Mouse (Mus musculus) c-Kit-positive CD71-positive TER-119-positive erythroid progenitor cells, embryonic 14.5 days (primary cell): ENCODE results near the gene Dnajb14.
A peak's percentile ranks its signal among the peaks of the same experiment; 100 is the strongest.
"Not testable (repeated sequence)": the region's sequence is repeated elsewhere in the genome, so short reads cannot be mapped to it uniquely, and the experiment has no call there.

Source experiments
- DNase-seq: peaks from one replicate; pipeline ENCODE4 v3.0.0-alpha.2; 2013; ENCODE audit warnings: low spot score

Dnajb14 gene

DNA sequence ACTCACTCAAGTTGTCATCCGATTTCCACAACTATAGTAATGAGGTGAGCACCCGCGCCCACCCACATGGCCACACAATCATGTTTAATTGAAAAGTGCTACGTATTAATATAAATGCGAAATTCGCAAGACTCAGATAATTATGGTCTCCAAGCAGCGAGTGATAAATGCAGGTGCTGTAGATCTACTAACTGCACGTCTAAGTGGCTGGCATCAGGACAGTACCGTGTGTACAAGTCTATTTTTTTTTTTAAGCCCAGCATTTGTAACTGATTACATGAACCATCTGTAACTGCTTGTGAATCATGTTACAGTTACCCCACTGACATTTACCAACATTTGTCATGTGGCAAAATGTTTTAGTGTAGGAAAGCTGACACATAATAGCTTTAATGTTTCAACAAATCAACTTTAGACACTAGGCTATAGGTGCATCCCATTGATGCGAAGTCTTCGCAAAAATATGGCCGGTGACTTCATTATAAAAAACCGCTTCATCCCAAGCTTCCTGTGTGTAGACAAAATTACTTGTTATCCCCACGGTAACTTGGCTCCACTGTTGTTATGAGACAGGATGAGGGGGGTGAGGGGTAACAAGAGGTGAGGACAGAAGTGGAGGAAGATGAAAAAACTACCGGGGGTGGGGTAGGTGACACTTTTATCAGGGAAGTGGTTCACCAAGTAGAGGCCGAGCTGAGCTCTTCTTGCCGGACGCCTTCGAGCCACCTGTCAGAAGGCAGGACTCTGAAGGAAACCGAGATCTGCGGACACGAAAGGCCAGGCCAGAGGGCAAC lies 3.9 kb upstream of the Dnajb14 start:
- peak; percentile 44 for DNase-seq

GRCm38 (mm10) chr3:137864124-137864987 lies 3.1 kb upstream of the Dnajb14 start, which contains the start of gene H2afz:
Gene H2afz (plus strand): TSS chr3:137864487.
- peak; percentile 96 for DNase-seq

DNA sequence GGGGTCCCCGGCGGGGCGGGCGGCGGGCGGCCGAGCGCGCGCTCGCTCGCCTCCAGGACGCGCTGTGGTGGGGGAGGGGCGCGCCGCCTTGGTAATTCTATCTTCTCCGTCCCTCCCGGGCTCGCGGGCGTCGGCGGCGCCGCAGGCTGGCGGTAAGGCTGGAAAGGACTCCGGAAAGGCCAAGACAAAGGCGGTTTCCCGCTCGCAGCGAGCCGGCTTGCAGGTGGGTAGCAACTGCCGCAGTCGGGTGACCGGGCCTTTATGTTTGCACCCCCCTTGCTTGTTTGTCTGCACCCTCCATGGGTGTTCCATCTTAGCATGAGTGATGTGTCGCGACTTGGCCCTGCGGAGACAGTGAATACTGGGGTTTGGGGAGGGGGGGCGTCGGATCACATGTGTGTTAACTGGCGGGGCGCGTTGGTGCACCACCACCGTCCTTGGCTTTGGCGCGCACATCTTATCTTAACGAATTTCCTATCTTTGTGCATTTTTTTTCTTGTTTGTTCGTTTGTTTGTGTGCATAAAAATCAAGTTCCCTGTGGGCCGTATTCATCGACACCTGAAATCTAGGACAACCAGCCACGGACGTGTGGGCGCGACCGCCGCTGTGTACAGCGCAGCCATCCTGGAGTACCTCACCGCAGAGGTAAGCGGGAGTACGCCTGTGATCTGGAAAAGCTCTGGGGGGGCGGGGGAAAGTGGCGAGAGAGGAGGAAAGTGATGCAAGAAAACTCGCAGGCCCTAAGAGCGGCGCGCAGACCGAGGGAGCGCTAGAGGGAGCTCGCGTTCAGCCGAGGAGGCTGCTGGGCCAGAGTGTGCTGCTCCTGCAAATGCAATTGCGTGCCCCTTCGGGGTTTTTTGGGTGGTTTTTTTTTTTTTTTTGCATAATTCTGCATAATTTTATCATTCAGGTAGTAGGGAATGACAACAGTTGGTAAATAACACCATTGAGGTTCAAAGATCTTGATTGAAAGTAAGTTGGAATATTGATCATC lies 2.2 kb upstream of the Dnajb14 start:
- DNase-seq = peak; percentile 89

DNA sequence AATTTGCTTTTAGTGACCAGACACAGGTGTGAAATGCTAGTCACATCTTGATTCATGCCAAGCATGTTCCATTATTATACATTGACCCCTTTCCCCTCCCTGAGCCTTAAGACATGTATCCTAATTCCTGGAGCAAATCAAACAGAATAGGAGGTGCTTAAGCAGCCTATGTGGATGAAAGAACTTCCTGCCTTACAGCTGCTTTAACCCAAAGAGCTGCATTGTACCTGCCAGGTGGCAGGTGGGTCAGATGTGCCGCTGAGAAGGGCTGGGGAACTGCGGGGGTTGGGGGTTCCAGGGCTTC lies 390 bp upstream of the Dnajb14 start:
- DNase-seq = peak; percentile 40

- DNase-seq = peak; percentile 43
Observed at GRCm38 (mm10) chr3:137868094-137868913, 829 bp downstream of the Dnajb14 start.

- no peak for DNase-seq
Observed at GRCm38 (mm10) chr3:137869395-137869794, 1.9 kb downstream of the Dnajb14 start.

GRCm38 (mm10) chr3:137879313-137879712 lies 11.8 kb downstream of the Dnajb14 start:
- no peak for DNase-seq

GRCm38 (mm10) chr3:137880109-137880748 lies 12.8 kb downstream of the Dnajb14 start:
- no peak for DNase-seq

DNA sequence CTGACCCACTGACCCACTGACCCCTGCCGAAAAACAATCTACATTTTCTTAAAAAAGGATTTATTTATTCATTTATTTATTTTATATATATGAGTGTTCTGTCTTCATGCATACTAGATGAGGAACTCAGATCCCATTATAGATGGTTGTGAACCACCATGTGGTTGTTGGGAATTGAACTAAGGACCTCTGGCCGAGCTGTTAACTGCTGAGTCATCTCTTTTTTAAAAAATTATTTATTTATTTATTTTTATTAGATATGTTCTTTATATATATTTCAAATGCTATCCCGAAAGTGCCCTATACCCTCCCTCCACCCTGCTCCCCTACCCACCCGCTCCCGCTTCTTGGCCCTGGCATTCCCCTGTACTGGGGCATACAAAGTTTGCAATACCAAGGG lies 13.6 kb downstream of the Dnajb14 start:
- DNase-seq = no peak

DNA sequence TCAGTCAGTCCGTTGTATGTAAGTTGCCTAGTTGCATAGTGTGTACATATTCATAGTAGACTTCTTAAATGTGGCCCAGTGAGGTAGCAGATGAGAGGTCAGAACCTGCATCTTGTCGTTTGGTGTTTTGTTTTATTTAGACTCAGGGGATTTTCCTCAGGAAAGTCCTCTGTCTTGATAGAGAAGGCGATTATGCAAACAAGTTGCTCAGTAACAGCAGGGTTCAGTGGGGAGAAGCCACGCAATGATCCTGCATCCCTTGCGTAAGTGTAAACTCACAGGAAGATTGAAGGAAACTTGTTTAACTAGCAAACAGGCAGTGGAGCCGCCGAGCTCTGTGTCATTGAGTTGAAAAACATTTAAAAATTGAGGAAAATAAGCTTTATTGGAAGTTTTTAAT lies 20.5 kb downstream of the Dnajb14 start:
- DNase-seq = no peak

- DNase-seq = no peak
Observed at GRCm38 (mm10) chr3:137891089-137891488, 23.6 kb downstream of the Dnajb14 start.

GRCm38 (mm10) chr3:137892118-137892517 lies 24.6 kb downstream of the Dnajb14 start:
- no peak for DNase-seq

- DNase-seq = no peak
Observed at GRCm38 (mm10) chr3:137893789-137894188, 26.3 kb downstream of the Dnajb14 start.

GRCm38 (mm10) chr3:137895196-137895595 lies 27.7 kb downstream of the Dnajb14 start:
- peak; percentile 18 for DNase-seq

GRCm38 (mm10) chr3:137896386-137896785 lies 28.9 kb downstream of the Dnajb14 start:
- DNase-seq = no peak

DNA sequence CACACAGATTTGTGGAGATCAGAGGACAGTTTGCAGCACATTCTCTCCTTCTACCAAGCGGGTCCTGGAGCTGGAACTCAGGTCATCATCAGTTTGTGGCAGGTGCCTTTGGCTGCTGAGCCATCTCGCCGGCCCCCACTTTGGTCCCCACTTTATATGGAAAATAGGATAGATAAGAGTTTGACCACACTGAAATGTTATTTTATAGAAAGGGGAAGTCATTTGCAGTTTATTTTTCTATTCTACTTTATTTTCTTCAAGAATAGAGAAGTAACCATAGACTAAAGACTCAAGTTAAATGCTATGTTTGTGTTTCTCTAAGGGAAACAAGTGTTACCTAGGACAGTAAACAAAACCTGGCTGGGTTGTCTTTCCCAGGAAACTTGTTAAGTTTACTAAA lies 29.4 kb downstream of the Dnajb14 start:
- no peak for DNase-seq

DNA sequence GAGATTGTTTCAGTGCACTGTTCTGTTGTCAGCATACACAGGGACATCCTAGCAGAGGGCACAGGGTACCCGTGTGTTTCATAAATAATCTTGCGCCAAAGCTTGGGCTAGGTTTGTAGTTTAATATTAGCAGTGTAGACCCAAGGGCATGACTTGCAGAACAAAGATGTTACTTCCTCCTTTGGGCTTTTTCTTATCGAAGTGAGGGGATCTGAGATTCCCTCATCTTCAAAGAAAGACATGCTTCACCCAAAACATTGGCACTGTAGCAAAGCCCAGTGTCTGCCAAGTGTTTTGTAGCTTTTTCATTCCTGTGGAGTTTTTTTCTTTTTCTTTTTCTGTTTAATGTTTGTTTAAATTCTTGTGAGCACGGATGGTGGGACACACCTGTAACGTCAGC lies 30.2 kb downstream of the Dnajb14 start:
- no peak for DNase-seq

GRCm38 (mm10) chr3:137900149-137900548 lies 32.7 kb downstream of the Dnajb14 start:
- no peak for DNase-seq

GRCm38 (mm10) chr3:137913093-137913492 lies 45.6 kb downstream of the Dnajb14 start:
- no peak for DNase-seq

GRCm38 (mm10) chr3:137914567-137914966 lies 47.1 kb downstream of the Dnajb14 start:
- DNase-seq = not testable (repeated sequence)
